Mouse (Mus musculus) Muller cell, postnatal 12 days (primary cell): Measurements from ENCODE around the gene Fam122a.
A peak's percentile ranks its signal among the peaks of the same experiment; 100 is the strongest.

ENCODE experiments used
- DNase-seq: peaks from one replicate; pipeline ENCODE4 v3.0.0-alpha.2; 2015; ENCODE audit errors: inconsistent ontology term

Fam122a gene

DNA sequence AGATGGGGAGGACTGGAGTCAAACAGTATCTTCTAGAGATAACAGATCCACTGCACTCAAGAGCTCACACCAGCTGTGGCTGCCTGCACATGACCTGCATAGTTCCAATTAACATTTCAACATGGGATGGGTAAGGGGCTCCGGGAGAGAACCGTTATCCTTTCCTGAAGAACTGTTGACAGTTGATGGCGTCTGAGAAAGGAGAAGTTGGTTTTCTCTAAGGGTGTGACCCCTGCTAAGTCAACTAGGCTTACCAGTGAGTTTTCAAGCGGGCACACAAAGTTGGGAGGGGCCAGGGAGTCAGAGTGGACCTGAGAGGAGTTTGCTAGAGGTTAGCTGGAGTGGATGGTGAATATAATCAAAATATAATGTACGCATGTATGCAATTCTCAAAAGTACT lies 13.1 kb upstream of the Fam122a start:
- DNase-seq = no peak

DNA sequence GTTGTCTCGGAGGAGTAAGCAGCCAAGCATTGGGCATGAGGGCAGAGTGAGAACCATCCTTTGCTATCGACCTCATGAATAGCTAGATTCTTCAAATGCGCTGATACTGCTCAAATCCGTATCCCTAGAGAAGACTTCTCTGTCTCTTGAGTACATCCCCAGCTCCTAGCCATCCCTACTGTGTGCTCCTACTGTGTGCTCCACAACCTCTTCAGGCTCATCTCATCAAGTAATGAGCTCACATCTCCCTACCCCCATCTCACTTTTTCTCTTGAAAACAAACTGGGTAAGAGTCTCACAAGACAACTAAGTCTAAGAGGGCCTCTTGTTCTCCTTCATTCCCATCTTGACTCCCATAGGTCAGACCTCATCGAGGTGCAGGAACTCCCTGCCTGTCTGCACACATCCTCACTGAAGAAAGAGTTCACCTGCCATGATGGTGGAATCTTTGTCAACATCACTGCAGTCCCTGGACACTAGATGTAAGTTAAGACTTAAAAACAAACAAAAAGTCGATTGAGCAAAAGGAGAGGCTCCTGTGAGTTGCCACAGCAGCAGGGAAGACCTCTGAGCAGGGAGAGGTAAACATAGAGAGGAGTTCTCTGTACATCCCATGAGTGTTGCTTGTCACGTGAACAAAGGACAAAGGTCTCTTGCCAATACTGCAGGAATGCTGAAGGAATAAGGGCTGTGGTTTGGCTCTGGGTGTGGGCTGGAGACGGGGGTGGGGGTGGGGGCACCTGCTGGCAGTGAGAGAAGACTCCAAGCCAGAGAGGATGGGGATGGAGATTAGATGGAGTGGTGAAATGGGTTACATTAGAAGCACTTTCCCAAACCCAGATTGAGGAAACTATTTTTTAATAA lies 9.5 kb upstream of the Fam122a start:
- peak; percentile 64 for DNase-seq

DNA sequence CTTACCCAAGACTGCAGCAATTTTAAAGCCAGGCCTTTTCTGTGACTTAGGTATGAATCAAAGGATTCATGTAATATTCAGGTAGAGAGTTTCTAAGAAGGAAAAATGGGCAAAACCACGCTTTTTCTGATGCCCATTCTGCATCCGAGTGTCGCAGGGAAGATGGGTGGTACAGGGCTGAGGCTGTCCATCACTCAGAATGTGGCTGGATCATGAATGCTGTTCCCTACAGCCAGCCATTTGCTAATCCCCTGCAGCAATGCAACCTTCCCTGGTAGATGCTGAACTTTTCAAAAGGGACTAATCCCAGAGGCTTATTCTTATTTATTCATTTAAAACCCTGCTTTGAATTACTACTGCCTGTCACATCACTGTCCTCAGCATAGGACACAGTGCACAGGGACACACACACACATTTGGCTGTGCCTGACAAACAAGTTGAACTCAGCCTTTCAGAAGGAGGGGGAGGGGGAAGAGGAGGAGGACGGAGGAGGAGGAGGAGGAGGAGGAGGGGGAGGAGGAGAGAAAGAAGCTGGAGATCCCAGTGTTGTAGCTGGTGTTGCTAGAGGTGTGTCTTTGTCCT lies 7.5 kb upstream of the Fam122a start:
- no peak for DNase-seq

DNA sequence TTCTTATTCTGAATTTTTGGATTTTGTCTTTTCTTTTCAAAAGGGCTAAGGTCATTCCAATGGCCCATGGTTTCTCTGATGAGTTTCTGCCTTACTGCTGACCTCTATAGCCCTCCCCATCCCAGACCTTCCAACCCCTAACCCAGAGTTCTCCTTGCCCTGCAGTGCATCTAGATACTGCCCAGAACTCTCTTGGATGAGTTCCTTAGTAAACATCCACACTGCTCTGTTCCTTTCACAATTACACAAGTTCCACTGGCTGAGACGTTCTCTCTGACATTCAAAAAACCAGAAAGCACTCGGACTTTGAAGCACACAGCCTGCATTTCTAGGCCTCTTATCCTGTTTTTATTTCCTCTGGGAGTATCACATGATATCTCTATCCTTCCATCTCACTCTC lies 3.8 kb upstream of the Fam122a start:
- no peak for DNase-seq

DNA sequence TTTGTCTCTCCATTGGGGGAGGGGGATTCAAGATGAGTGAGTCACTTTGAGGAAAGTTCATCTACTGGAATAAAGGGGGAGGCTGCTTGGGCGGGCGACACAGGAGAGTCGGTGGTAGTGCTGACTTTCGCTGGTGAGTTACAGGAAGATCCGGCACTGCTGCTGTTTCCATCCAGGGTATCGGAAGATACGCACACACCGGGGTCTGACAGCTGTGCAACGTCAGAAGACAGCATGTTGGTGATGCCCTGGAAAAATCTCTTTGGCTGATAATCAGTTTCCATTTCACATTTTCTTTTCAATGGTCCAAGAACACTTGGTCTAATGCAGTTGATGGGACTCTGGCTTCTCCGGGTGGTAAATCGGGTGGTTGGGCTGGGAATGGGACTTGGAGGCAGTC lies 695 bp downstream of the Fam122a start:
- DNase-seq = peak; percentile 52

DNA sequence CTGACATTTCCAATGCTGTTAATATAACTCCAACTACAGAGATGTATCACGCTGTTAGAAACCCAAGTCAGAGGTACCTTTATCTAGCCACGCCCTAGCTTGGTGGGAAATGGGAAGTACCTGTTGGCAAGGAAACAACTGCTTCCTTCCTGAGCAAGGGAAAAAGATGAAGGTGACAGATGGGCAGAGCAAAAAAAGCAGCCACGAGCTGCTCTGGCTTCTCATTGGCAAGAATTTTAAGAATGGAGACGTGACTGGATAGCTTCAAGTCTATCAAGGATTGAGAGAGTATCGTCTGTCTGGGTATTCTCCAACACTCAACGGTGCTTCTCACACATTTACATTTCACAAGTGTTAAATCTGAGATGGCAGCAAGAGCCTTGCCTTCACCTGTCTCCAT lies 1.9 kb downstream of the Fam122a start:
- no peak for DNase-seq

DNA sequence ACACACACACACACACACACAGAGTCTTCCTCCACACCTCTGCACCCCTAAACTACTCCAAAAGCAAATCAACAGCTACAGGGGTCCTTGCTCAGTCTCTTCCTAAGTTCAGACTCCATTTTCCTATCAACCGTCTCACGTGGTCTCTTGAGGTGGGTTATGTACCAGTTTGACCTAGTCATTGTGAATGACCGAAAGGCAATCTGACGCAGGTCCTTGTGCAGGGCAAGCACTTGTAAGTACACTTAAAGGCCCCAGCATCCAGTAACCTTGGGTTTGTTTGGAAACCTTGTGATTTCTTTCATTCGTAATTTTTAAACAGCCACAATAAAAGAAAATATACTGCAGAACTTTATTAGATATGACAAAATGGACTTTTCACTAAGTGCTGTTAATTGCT lies 4.6 kb downstream of the Fam122a start:
- no peak for DNase-seq

DNA sequence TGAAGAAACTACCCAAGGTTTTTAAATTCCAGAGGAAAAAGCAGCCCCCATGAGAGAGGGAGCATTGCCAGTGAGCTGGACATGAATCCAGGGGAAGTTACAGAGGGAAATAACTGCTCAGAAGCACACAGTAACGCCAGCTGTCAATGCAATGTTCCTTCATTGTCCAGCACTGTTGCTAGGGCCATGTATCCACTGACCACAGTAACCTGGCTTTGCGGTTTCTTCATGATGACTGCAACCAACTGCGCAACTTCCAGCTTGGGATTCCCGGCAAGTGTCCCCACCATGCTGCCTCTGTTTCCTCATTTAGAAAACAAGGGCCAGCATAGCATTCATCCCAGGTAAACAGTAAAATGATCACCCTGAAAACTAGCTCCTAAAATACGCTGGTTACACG lies 5.6 kb downstream of the Fam122a start:
- DNase-seq = peak; percentile 34

DNA sequence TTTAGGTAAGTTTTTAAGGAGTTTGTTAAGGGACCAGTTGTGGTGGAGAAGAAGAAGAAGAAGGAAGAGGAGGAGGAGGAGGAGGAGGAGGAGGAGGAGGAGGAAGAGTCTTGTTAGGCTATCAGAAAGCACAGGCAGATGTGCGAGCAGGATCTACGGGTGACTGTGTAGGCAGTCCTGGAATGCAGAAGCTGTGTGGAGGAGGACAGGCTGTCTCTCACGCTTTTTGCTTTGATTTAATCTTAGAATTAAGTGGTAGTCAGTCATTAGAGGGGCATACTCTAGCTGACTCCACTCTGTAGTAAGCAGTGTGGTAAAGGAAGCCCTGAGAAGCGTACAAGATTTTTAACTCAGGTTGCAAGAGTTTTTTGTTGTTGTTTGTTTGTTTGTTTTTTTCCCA lies 7.9 kb downstream of the Fam122a start:
- no peak for DNase-seq

DNA sequence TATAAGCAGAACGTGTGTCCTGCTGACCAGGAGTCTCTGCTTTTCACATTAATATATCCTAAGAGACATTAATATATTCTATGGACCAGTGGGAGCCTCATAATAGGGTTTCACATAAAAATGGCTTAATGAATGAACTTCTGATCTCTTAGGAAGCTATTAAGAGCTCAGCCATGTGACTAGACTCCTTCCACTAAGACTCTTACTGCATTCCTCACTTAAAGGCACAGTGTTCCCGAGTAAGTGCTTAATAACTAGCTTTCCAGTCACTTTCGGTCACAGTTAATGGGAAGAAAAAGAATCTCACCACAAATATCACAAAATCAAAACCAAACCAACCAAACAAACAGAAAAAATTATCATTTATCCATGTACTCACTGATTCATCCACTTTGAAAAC lies 8.5 kb downstream of the Fam122a start:
- peak; percentile 43 for DNase-seq

DNA sequence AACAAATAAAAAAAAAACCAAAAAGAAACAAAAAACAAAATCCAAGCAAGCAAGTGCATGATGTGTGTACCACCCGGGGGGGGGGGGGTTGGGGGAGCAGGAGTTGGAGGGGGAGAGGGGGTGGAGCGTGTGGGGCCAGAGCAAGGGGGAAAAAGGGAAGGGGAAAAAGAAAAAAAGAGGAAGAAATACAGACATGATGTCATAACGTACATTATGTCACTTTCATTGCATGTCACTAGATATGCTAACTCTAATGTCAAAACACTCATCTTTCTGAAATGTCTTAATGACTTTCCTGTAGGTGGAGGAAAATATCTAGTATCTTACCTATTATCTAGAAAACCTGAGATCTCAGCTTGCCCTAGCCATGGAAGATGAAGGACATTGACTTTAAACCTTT lies 14.1 kb downstream of the Fam122a start:
- DNase-seq = no peak

DNA sequence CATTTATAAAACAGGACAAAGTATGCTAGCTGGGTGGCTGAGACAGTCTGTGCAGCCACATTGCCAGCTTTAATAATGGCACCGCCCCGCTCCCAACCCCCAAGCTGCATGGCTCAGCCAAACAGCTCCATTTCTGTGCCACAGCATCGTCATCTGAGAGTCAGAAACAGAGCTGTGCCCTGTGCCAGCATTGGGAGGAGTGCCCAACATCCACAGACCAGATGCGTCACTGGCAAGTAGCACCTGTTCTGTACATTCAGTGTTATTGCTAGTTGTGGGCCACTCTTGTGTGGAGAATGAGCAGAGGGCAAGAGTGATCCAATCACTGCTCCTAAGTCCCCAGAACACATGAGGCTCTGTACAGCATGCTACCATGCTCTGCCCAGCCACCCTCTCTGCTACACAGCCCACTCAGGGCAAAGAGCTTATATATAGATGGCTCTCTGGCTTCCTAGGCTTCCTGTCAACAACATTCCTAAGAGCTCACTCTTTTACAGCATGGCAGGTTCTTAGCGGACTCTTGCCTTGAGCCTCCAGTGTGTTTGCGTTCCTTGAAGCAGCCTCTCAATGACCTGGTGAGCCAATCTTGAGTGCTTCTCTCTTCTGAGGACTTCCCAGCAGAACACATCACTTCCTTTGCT lies 20.4 kb downstream of the Fam122a start:
- no peak for DNase-seq

DNA sequence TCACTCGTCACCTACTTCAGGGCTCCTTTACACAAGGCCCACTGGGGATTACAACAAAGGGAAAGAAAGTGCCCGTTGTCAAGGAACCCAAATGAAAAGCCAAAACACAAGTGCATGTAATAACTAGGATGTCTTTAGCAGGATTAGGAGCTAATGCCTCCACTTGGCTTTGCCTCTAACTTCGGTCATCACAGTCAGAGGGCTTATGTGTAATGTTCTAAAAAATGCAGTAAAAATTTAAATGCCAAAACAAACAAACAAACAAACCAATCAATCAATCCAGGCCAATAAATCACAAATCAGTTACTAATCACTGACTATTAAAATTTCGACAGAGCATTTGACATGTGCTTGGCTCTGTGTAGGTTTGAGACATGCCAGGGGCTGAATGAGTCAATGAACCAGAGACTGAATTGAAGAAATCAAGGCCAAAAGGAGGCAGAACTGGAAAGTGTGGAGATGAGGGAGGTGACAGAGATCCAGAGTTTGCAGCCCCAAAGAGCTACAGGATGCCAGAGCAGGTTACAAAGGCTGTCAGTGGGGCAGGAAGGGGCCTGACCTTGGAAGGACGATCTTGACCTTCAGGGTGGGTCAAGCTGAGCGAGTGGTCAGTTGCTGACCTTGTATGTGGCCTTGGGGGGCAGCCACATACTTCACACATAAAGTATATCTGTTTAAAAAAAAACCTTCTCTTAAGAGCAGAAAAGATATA lies 21.8 kb downstream of the Fam122a start:
- DNase-seq = peak; percentile 31

DNA sequence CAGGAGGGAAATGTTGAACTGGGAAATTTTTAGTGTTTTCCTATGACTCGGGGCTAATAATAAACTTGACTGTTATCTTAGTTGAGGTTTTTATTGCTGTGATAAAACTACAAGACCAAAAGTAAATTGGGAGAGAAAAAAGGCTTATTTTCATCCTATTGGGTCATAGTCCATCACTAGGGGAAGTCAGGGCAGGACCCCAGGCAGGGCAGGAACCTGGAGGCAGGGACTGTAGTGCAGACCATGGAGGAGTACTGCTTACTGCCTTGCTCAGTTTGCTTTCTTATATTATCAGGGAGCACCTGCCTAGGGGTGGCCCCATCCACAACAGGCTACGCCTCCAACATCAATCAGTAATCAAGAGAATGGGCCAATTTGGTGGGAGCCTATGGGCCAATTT lies 22.7 kb downstream of the Fam122a start:
- no peak for DNase-seq

DNA sequence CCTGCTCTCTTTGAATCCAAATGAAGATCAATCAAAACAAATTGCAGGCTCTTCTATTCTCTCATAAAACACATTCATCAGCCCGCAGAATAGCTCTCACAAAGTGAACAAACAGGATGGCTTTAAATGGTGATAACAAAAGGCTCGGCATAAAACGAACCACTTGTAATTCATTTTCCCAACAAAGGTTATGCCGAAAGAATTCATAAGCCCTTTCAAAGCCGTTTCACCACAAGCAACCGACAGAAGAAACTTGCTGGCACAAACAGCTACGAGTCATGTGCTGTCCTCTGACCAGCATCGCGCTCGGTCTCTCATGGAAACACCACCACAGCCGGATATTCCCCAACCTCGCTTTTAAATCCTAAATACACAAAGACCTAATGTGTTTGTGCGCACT lies 23.8 kb downstream of the Fam122a start:
- peak; percentile 92 for DNase-seq

DNA sequence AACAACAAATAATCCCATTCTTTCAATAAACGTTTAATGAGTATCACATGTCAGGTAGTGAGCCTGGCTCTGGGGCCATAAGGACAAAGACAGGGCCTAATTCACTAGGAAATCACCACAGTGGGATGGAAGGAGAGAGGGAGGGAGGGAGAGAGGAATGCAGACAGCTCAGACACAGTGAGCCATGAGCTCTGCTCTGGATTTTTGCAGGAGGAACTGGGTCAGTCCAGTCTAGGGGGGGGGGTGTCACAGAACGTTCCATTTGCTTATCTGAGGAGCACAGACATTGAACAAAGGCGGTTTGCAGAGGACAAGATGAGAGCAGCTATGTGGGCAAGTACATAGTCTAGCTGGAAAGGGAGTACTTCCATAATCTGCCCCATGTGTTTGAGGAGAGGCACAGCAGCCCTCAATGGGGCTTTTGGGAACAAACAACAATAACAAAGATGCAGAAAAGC lies 24.7 kb downstream of the Fam122a start:
- DNase-seq = peak; percentile 96

DNA sequence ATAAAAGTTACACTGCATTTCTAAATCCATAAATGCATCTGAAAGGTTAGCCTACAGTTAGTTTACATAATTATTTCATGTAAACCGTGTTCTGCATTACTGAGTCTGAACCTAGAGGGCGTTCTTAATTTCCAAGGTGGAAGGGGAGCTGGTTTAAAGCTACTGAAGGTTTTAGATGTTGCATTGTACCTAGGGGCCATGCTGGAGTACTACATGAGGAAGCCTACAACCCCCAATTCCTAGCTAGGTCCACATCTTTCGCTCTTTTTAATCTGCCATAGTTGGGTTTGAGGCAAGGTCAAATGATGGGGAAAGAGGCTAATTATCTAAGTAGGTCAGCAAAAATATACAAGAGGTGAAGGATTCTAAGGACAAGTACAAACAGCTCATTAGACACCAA lies 25.5 kb downstream of the Fam122a start:
- no peak for DNase-seq

DNA sequence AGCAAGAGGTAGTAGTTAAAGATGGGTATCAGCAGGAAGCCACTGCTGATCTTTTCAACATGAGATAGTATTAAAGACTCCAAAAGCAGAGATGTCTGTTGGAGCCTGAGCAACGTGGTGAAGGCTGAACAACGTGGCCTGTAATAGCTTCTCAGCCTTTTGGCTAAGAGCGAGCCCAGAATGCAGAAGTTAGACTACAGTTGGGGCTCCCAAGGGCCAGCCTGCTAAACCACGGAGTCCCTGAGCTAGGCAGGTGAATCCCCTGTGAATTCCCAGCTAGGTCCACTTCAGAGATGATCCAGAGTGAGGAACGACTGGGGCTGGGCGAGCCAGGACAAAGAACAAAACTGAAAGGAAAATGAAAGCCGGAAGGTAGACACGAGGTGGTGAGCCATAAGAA lies 26.4 kb downstream of the Fam122a start:
- DNase-seq = no peak

DNA sequence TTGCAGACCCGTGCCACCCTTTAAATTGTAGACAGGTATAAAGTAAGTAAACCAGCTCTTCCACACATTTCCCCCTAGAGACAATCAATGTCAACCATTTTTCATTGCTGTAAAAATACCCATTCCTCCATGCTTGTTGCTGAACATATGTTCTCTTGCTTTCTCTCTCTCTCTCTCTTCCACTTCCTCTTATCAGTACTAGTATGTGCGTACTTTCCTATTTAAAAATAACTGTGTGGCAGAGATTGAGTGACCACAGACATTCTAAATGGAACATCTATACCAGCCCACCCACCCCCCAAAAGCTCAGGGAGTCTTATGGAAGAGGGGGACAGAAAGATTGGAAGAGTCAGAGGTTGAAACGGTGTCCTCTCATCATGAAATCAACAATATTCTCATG lies 32.8 kb downstream of the Fam122a start:
- no peak for DNase-seq

DNA sequence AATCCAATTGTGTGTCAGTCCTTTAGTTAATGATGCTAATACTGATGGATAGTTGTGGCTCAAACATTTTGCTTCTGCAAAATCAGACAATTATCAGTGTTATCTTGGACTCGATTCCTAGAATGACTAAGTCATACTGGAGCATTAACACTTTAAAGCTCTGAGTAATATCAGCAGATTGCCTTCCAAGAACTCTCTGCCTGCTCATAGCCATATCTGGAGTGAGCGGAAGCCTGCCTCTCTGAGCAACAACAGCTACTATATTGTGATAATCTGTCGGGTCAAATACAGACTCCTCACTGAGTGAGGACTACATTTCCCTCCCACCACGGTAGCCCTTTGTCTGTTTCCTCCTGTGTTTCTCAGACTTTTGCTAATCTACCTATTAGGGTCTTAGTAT lies 37.4 kb downstream of the Fam122a start:
- peak; percentile 42 for DNase-seq

DNA sequence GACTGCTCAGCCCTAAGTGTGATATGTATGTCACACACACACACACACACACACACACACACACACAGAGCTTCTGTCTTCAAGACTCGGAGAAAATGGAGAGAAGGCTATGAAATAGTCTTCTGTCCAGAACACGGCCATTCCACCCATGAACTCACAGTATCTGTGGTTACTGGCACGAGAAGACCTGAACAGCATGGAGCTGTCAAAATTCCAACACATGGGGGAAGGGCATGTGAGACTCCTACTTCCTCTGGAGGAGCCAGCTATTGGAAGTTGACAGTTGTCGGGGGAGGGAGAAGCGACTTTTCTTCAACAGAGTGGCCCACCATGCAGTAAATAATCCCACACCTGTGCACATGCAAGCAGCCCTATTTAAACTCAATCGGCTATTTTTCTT lies 42.9 kb downstream of the Fam122a start:
- DNase-seq = no peak

DNA sequence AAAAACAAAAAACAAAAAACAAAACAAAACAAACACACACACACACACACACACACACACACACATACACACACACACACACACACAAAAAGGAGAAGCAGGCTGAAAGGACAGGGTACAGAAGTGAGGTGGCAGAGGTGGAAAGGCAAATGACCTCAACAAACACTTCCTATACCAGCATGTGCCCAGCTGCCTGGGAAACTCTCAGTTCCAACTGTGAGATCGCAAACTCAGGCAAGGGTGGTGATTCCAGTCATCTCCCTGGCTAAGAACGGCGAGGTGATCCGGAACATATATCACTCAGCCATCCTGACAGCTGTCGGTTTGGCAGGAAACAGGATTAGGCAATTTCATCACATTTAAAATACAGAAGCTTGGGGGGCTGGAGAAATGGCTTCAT lies 44.7 kb downstream of the Fam122a start:
- no peak for DNase-seq
